12 mouse cellular contexts compared by ENCODE assay signal in the genomic region with DNA sequence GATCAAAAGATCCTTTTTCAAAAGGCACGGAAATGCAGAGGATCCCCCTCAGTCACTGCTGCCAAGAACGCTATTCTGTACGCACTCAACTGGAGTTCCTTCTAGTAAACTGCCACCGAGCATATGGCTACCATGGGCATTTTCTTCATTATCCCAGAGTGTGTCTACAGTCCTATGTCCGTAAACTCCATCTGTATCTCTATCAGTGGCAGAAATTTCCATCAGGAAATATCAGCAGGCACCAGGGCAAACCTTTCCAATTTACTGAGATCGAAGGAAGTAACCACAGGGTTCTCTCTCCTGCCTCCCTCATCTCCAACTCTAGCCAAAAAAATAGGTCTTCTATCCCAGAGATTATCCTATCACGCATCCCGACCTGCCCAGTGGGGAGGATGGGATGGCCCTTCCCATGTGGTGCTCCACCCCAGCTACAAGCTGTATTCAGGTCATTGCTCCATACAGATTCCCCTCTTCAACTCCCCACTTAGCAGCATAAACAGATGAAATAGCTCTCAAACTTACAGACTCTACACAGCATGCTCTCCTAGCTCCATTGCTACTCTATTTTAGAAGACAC.
DNase-seq lines count a peak whose midpoint lies in the region.
"Had no signal": no experiment of that assay in that cellular context is flagged by ENCODE, and none has a peak within 500 bp of the region (broad histone marks: within the 10 kb centered on the region; RNA-seq: fewer than 3 reads in every experiment).

No protein-coding gene starts in this region.

- DNase-seq in cerebellum, adult 18-20 months = peak; percentile 26 to 30
- DNase-seq in cerebellum, adult 8-10 months = no peak
- peak; percentile 69 for DNase-seq in brain, adult 2 months (ENCODE audit: low read depth, low spot score)
- peak; percentile 48 for DNase-seq in cerebellum, adult 9-10 months
- peak; percentile 48 to 55 for DNase-seq in cerebellum, postnatal 25 days
- no peak for DNase-seq in left cerebral cortex, adult 18-20 months (ENCODE audit: low spot score in 2 of 2)
- no peak for DNase-seq in spleen, postnatal 10 days (ENCODE audit: low spot score in 2 of 2)
- DNase-seq: adrenal gland, postnatal 25 days; forebrain, postnatal 0 days; gastrocnemius, postnatal 14 days; heart, postnatal 14 days; kidney, adult 18-20 months had no signal

Comparison
In these comparisons a context has a peak if more than half of its experiments do, and no peak if none do; other contexts are left out.
1. DNase-seq: peak in cerebellum, adult 18-20 months (2 of 2), brain, adult 2 months (single experiment), cerebellum, adult 9-10 months (single experiment) and cerebellum, postnatal 25 days (2 of 2); none in cerebellum, adult 8-10 months (single experiment), left cerebral cortex, adult 18-20 months (0 of 2) and spleen, postnatal 10 days (0 of 2).